Mouse (Mus musculus) neutrophil, adult 5-6 weeks (primary cell): ENCODE measurements around the gene Olfr69. TPM values are rescaled to one million over a fixed set of nuclear protein-coding genes. Genes with fewer than 3 reads are reported as not detected.
A peak's percentile ranks its signal among the peaks of the same experiment; 100 is the strongest.
"Not testable (repeated sequence)": the region's sequence is repeated elsewhere in the genome, so short reads cannot be mapped to it uniquely, and the experiment has no call there.

ENCODE experiments used
- ATAC-seq: fragments of 151-379, 151-347 bp; 2 replicates; pipeline ENCODE4 v1.8.0; 2017; ENCODE audit warnings: mild to moderate bottlenecking, moderate TSS enrichment; ENCODE audit not compliant: insufficient number of reproducible peaks, poor library complexity, low FRiP score, severe bottlenecking; ENCODE audit errors: extremely low read depth
- total RNA-seq: library from RNA; stranded (forward); fragments of 200-1000 nt; gene quantifications from 2 replicates; pipeline ENCODE4 v1.2.3, GENCODE M21; 2017

Olfr69 gene
- total RNA-seq: 0.23 TPM in 1 of 2 replicates, not detected in the other

DNA sequence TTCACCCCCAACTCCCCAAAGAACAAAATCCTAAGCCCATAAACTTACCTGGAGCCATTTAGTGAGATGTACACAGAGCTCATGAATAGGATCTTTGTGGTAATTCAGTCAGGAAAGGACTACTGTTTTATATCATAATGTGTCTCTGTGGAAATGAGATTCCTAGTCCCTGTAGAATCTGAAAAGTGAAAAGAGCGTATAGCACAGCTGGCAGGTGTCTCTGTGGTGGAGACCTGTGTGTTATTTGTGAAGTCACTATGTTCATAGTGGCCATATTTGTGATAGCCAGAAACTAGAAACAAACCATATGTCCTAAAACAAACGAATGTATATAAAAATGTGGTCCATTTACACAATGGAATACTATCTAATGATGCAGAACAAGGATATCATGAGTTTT lies at the start of gene Olfr69:
Gene Olfr69, minus strand, starts transcription at position 101 of the 400 bp plus-strand sequence.
- ATAC-seq: no peak

DNA sequence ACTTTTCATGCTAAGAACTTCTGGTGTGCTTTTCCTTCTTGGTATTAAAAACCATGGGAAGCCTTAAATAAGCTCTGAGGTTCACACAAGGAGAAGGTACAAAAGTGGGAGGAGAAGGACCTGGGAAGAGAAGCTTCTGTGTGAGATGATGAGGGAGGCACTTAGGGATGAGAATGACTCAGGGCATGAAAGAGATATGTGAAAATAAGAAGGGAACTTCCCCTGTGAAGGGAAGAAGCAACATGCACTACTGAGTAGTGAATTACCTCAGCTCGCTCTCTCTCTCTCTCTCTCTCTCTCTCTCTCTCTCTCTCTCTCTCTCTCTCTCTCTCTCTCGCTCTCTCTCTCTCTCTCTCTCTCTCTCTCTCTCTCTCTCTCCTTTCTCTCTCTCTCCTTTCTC lies 43.7 kb upstream of the Olfr69 start:
- not testable (repeated sequence) for ATAC-seq

DNA sequence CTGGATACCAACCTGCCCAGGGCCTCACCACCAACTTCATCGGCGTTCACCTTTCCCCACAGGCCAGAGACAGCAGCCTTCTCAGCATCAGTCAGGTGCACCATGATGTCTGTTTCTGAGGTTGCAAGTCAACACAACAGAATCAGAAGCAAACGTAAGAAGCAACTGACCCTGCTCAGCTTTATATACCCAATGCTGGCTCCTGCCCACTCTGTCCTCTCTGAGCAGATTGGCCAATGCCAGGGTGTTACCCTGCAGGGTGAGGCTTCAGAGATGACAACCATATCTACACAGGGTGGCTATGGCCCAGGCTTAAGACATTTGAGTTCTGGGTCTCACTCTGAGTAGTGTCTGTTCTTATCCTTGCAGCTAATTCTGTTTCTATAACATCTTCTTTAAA lies 42.4 kb upstream of the Olfr69 start, which contains the start of gene Hbb-bt:
Gene Hbb-bt, minus strand, starts transcription at position 231 of the 400 bp plus-strand sequence.
- no peak for ATAC-seq

DNA sequence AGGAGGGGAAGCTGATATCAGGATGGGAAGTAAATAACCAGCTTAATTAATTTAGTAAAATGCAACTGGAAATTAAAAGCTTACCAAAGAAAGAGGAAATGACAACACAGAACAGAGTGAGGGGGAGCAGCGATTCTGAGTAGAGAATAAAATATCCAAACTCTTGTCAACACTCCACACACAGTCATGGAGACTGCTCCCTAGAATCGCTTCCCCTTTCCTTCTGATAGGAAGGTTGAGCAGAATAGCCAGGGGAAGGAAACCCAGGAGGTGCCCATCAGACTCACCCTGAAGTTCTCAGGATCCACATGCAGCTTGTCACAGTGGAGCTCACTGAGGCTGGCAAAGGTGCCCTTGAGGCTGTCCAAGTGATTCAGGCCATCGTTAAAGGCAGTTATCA lies 41.8 kb upstream of the Olfr69 start:
- 0 out of 2 replicates have a peak, but pooled peaks have one; percentile 11 for ATAC-seq

DNA sequence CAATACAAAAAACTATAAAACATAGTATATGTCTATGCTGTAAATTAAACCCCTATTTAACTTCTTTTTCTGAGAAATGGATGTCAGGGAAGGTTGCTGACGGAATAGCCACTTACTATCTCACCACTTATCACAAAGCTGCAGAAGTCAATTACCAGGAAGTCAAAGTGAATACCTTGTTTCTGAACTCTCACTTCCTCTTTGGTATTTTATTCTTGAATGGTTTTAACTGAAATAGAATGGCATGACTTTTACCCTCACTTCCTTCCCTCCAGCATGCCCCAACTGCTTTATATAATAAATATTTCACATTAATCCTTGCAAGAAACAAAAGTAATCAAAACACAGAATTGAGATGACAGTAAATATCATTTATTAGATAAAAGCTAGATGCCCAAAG lies 40.8 kb upstream of the Olfr69 start:
- ATAC-seq: peak; percentile 91

DNA sequence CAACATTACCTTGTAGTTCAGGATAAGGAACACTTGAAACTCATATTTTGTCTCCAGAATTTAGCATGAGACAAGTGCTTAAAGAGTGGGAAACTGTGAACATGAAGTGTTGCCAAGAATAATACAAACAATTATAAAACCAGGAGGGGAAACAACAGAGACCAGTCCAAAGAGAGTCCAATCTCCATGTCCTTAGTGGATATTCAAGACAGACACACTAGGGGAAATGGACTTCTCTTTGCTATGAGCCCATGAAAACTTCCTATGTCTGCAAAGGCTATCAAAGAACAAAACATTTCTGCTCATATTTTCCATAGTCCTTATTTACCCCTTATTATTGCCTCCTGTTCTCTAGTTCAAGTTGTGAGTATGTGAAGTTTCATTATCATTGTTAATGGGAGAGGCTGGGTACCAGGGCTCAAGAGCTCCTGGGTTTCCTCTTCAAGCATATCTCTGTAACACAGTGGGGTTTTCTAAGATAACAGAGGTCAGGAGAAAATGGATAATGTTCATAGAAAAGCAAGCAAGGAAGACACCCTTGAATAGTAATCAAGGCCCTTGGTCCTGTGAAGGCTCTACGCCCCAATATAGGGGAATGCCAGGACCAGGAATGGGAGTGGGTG lies 39.9 kb upstream of the Olfr69 start:
- no peak for ATAC-seq

DNA sequence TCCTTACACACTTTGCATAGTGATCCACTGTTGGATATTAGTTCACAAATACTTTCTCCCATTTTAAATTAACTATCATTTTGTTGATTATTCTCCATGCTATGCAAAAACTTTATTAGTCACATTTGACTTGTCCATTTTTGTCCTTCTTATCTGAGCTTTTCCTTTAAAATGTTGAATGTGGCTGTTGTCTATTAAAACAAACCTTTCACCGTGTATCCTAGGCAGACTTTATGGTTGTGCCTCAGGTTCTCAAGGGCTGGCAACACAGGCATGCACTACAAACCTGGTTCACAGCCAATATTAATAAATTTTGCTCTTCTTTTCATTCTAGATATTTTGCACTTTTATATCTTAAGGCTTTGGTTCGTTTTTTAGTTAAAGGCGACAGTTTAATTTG lies 39.4 kb upstream of the Olfr69 start:
- no peak for ATAC-seq

DNA sequence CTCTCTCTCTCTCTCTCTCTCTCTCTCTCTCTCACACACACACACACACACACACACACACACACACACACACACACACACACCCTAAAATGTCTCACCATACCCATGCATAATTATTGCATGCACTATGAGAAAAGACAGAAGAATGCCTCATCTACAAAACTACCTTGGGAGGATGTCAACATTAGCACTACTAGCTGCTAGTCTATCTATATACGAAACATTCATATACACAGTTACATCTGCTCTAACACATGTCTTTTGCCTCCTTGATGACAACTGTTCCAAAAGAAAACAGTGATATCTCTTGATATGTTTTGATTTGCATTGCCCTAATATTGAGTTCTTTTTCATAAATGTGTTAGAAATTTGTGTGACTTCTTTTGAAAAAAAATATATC lies 38.9 kb upstream of the Olfr69 start:
- ATAC-seq: no peak

DNA sequence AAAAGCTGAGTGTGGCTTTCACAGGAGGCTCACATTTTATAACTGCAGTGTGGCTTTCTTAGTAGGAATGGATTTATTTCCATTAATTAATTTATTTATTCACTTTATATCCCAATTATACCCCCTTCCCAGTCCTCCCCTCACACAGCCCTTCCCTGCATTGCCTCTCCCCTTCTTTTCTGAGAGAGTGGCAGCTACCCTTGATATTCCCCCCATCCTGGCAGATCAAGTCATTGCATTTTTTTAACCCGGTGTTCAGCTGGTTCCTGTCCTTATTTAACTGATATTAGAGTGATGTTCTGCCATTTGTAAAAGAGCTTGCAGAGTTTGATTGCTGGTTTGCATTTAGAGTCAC lies 38.4 kb upstream of the Olfr69 start:
- no peak for ATAC-seq

DNA sequence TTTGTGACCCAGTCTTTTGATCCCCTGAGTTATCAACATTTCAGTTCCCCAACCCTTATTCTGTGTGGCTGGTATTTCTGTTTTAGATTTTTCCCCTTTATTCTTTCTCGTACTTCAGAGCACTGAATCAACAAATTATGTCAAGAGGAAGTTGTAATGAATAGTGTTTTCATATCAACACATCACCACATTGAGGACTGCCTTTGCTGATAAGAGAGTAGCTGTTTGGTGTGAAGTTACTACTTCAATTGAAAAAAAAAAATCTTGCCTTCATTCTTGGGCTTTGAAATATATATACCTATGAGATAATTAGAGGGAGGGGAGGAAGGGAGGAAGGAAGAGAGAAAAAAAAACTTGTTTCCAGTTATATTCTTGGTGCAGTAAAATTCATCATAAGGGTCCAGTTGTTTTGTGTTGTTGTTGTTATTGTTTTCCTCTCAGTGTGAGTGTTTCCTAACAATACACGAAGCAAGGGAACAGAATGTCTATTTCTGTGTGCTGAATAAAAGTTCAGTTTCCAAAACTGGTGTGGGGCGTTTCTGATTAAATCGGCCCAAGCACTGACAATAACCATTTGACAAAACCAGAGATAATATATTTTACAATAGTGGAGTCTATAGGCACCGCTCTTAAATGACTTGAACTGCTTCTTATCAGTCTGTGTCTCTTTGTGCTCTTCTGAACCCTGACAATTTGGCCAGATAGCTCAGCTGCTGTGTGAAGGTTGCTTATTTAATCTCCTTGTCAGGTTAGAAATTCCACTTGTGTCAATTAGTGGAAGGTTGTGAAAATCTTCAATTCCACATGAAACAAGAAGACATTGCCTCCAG lies 37.8 kb upstream of the Olfr69 start:
- ATAC-seq: no peak

DNA sequence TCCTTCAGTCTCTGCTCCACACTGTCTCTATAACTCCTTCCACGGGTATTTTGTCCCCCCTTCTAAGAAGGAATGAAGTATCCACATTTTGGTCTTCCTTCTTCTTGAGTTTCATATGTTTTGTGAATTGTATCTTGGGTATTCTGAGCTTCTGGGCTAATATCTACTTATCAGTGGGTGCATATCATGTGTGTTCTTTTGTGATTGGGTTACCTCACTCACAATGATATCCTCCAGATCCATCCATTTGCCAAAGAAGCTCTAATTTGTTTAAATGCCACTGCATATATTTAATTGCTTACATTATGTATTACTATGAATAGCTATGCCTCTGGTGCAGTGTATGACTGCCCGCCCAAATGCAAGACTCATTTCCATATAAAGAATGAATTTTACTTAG lies 36.7 kb upstream of the Olfr69 start:
- not testable (repeated sequence) for ATAC-seq

DNA sequence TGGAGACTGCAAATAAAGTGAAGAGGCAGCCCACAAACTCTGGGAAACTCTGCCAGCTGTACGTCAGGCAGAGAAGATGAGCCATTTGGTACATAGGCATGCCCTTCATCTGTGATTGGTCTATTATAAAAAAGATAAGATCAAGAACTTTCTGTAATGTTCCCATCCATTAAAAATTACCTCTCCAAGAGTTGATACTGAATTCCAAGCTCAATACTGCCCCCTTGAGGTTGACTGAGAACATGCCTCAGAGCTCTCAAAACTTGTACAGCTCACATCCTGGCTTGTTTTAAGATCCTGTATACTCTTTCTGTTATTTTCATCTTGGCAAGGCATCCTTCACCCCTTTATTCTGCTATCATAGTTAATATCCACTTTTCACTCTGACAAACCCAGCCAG lies 35.5 kb upstream of the Olfr69 start:
- peak; percentile 58; the same call in 1 of the 2 replicates for ATAC-seq

DNA sequence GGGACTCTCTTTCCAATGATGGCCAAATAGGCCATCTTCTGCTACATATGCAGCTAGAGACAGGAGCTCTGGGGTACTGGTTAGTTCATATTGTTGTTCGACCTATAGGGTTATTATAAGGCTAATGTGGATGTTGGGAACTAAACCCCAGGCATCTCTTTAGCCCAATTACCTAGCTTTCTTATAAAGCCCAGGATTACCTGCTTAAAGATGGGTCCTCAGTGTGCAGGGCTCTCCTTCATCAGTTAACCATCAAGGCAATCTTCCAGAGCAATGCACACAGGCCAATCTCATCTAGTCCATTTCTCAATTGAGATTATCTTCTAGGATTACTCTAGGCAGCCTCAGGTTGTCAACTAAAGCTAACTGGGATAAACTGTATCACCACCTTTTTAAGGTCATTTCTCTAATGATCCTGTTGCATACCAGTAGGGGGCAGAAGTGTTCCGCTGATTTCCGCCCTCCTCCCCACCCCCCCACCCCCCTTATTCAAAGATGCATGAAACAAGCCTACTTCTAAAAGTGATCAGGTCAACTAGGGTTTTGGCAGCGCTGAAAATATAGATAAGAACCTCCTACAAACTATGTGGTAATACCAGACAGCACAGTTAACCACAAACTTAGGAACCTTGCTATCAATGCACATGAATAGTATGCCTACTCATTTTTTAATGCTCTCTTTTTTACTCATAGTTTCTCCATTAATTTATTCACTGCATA lies 21.4 kb upstream of the Olfr69 start:
- ATAC-seq: peak; percentile 41; the same call in 1 of the 2 replicates

DNA sequence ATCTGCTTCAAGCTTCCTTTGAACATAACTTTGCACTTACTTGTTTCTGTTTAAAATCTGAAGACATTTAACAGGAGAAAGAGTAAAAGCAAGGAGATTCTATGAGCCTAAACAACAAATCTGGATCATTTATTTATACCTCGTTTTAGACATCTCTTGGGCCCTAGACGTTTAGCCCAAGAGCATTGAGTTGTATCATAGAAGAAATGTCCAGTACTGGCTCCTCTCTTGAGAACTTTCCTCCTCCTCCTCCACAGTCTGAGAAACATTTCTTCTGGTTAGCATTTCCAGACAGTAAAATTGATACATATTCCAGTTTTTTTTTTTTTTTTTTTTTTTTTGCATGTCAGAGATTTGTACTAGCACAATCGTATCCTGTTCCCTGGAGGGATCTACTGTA lies 20.3 kb upstream of the Olfr69 start, which contains the start of gene Olfr67:
Gene Olfr67, minus strand, starts transcription at position 101 of the 400 bp plus-strand sequence.
- no peak for ATAC-seq

DNA sequence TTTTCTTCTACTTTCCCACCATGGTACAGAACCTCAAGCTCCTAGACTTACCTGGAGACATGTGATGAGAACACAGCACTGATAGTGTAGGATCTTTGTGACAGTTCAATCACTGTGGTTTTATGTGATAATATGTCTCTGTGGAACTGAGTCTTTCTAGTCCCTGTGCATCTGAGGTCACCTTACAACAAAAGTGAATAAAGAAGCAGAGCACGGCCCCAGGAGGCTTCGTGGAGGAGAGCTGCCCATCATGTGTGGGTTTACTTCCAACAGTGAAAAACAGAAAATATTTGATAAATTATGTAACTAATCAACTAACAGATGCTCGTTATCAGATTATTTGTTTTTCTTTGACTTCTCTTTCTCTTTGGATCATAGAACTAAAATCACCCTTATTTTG lies 8.2 kb upstream of the Olfr69 start, which contains the start of gene Olfr68:
Gene Olfr68, minus strand, starts transcription at position 101 of the 400 bp plus-strand sequence.
- no peak for ATAC-seq

DNA sequence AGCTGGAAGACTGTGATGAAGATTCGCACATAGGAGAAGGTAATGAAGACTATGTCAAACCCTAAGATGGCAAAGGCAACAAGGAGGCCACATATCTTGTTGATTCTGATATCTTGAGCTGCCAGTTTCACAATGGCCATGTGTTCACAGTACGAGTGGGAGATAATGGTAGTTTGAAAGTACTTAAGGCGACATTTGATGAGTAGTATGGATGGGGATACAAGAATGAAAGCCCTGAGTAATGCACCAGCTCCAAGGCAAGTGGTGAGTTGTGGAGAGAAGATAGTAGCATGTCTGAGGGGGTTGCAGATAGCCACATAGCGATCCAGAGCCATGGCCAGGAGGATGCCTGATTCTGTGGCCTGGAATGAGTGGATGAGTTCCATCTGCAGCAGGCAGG lies 6.3 kb upstream of the Olfr69 start:
- ATAC-seq: not testable (repeated sequence)

DNA sequence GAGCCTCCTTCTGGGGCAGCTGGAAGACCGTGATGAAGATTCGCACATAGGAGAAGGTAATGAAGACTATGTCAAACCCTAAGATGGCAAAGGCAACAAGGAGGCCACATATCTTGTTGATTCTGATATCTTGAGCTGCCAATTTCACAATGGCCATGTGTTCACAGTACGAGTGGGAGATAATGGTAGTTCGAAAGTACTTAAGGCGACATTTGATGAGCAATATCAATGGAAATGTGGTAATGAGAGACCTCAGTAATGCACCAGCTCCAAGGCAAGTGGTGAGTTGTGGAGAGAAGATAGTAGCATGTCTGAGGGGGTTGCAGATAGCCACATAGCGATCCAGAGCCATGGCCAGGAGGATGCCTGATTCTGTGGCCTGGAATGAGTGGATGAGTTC lies 3.7 kb downstream of the Olfr69 start:
- ATAC-seq: not testable (repeated sequence)

DNA sequence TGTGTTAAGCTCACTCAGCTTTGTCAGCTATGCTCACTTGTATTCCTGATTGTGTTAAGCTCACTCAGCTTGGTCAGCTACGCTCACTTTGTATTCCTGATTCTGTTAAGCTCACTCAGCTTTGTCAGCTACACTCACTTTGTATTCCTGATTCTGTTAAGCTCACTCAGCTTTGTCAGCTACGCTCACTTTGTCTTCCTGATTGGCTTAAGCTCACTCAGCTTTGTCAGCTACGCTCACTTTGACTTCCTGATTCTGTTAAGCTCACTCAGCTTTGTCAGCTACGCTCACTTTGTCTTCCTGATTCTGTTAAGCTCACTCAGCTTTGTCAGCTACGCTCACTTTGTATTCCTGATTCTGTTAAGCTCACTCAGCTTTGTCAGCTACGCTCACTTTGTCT lies 9.2 kb downstream of the Olfr69 start:
- ATAC-seq: not testable (repeated sequence)

DNA sequence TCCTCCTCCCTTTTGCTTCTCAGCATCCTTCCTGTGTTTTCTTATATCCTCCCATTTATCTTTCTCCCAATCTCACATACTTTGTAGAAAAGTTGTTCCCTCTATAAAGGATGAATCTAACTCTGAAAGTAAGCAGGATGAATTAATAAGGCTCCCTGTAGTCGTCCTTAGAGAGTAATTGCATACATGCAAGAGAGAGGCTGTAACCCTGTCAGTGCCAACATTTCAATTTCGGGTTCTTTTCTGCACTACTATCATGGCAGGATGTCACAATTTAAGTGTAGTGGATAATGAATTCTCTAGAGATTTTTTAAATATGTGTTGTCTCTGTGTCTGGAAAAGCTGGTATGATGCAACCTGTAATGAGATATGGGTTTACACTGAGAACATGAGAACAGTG lies 14.2 kb downstream of the Olfr69 start, which contains the start of gene Olfr630:
Gene Olfr630, minus strand, starts transcription at position 101 of the 400 bp plus-strand sequence.
- no peak for ATAC-seq
